Mouse (Mus musculus) thymus, adult 2 months (tissue): Measurements from ENCODE around the gene Rapgef3. TPM values are rescaled to one million over a fixed set of nuclear protein-coding genes. Genes with fewer than 3 reads are reported as not detected.

Experiments used
- DNase-seq: peaks from one replicate; pipeline ENCODE4 v3.0.0; 2021
- H3K27ac ChIP-seq: fragments of 200-500 bp; 2 replicates; pipeline ENCODE4 v1.5.1; 2012; ENCODE audit warnings: low read length, control low read depth; ENCODE audit not compliant: control insufficient read depth, insufficient read depth
- H3K27me3 ChIP-seq: fragments of 200-500 bp; 2 replicates; pipeline ENCODE4 v1.6.1; 2012; ENCODE audit warnings: mild to moderate bottlenecking, low read length, moderate library complexity, mixed read lengths; ENCODE audit not compliant: control insufficient read depth, insufficient read depth
- H3K36me3 ChIP-seq: fragments of 200-500 bp; 2 replicates; pipeline ENCODE4 v1.6.1; 2012; ENCODE audit warnings: mild to moderate bottlenecking, low read length, moderate library complexity; ENCODE audit not compliant: control insufficient read depth, insufficient read depth
- H3K4me1 ChIP-seq: fragments of 200-500 bp; replicated peaks from 2 replicates; pipeline ENCODE4 v1.6.1; 2012; ENCODE audit warnings: low read length; ENCODE audit not compliant: control insufficient read depth, insufficient read depth
- H3K4me3 ChIP-seq: fragments of 200-500 bp; 2 replicates; pipeline ENCODE4 v1.5.1; 2012; ENCODE audit warnings: mild to moderate bottlenecking, low read length, control low read depth, moderate library complexity; ENCODE audit not compliant: control insufficient read depth, insufficient read depth
- CTCF ChIP-seq: fragments of 200-500 bp; IDR thresholded peaks from 2 replicates; pipeline ENCODE4 v1.5.1; 2012; ENCODE audit warnings: mild to moderate bottlenecking, control low read depth, low read length, moderate library complexity, borderline replicate concordance; ENCODE audit not compliant: control insufficient read depth, poor library complexity, insufficient read depth; ENCODE audit errors: extremely low read depth
- POLR2A ChIP-seq: fragments of 200-500 bp; IDR thresholded peaks from 2 replicates; pipeline ENCODE4 v1.6.1; 2012; ENCODE audit warnings: mild to moderate bottlenecking, low read length, control low read depth, moderate library complexity; ENCODE audit not compliant: control insufficient read depth, poor library complexity, insufficient read depth; ENCODE audit errors: extremely low read depth
- WGBS: fragments of 180-500 bp; shearing (Covaris S2); methylation state at CpG from one replicate; pipeline ENCODE4 v1.1.7; 2018; 5-methylcytosine and 5-hydroxymethylcytosine counted together
- polyA plus RNA-seq: library from polyadenylated mRNA; depleted of rRNA; stranded (reverse); fragments of >200 nt; gene quantifications from 2 replicates; pipeline ENCODE4 v1.2.3, GENCODE M21; 2012

The Rapgef3 gene
- polyA plus RNA-seq, 1 experiment = 276 TPM

GRCm38 (mm10) chr15:97766594-97767279 is 1.0 kb downstream of the Rapgef3 start:
- DNase-seq = no peak
- peak overlapping the region; percentile 4; the same call in 1 of the 2 replicates for H3K27ac ChIP-seq
- H3K27me3 ChIP-seq = no peaks in the 10 kb centered on the region
- peak overlapping the region; percentile 71 for H3K4me3 ChIP-seq
- peaks cover 69% of the 10 kb centered on the region for H3K4me1 ChIP-seq
- TF ChIP-seq CTCF (peak; percentile 14; the same call in 1 of the 2 replicates), POLR2A (no peak)
- WGBS = 25% methylated on average over 23 of the region's 23 CpGs
- no peaks in the 10 kb centered on the region for H3K36me3 ChIP-seq

- Histone ChIP-seq H3K27ac (peak overlapping the region; percentile 4; the same call in 1 of the 2 replicates), H3K27me3 (no peaks in the 10 kb centered on the region), H3K4me3 (peak overlapping the region; percentile 71), H3K36me3 (no peaks in the 10 kb centered on the region; the same call in 1 of the 2 replicates), H3K4me1 (peaks cover 71% of the 10 kb centered on the region)
- no peak for DNase-seq
- 51% methylated on average over 8 of the region's 8 CpGs for WGBS
- TF ChIP-seq POLR2A = no peak
These were observed 1.6 kb downstream of the Rapgef3 start for GRCm38 (mm10) chr15:97766194-97766593.

GRCm38 (mm10) chr15:97765090-97765794 is 2.5 kb downstream of the Rapgef3 start:
- H3K27ac ChIP-seq = peak overlapping the region; percentile 2; the same call in 1 of the 2 replicates

GRCm38 (mm10) chr15:97764532-97764931 is 3.2 kb downstream of the Rapgef3 start:
- peak overlapping the region; percentile 17; the same call in 1 of the 2 replicates for H3K27ac ChIP-seq
- peaks cover 69% of the 10 kb centered on the region for H3K4me1 ChIP-seq
- peaks cover 3% of the 10 kb centered on the region; the same call in 1 of the 2 replicates for H3K36me3 ChIP-seq
- TF ChIP-seq CTCF (no peak), POLR2A (no peak)
- WGBS = 86% methylated on average over 2 of the region's 2 CpGs
- DNase-seq = no peak
- H3K27me3 ChIP-seq = no peaks in the 10 kb centered on the region
- H3K4me3 ChIP-seq = no peak overlapping the region

More at GRCm38 (mm10) chr15:97765090-97765794, 2.5 kb downstream of the Rapgef3 start:
- H3K4me3 ChIP-seq = no peak overlapping the region
- no peak for DNase-seq
- WGBS = 82% methylated on average over 13 of the region's 13 CpGs
- H3K4me1 ChIP-seq = peaks cover 71% of the 10 kb centered on the region
- no peak for TF ChIP-seq CTCF
- TF ChIP-seq POLR2A = no peak
- no peaks in the 10 kb centered on the region for H3K27me3 ChIP-seq
- peaks cover under 1% of the 10 kb centered on the region; the same call in 1 of the 2 replicates for H3K36me3 ChIP-seq

- no peak for DNase-seq
- H3K27me3 ChIP-seq = no peaks in the 10 kb centered on the region
- no peak for TF ChIP-seq POLR2A
- TF ChIP-seq CTCF = no peak
- peak overlapping the region; percentile 57 for H3K27ac ChIP-seq
- H3K4me1 ChIP-seq = peaks cover 62% of the 10 kb centered on the region
- H3K4me3 ChIP-seq = no peak overlapping the region
- WGBS = 40% methylated on average over 9 of the region's 9 CpGs
- H3K36me3 ChIP-seq = peaks cover 3% of the 10 kb centered on the region; the same call in 1 of the 2 replicates
These were observed 4.3 kb downstream of the Rapgef3 start for GRCm38 (mm10) chr15:97763256-97764049.

GRCm38 (mm10) chr15:97762733-97763132 is 5.0 kb downstream of the Rapgef3 start:
- no peak for DNase-seq
- WGBS = 93% methylated on average over 9 of the region's 9 CpGs
- H3K27me3 ChIP-seq = no peaks in the 10 kb centered on the region
- TF ChIP-seq CTCF (no peak), POLR2A (no peak)
- peaks cover 3% of the 10 kb centered on the region; the same call in 1 of the 2 replicates for H3K36me3 ChIP-seq
- H3K4me3 ChIP-seq = no peak overlapping the region
- H3K4me1 ChIP-seq = peaks cover 56% of the 10 kb centered on the region
- no peak overlapping the region for H3K27ac ChIP-seq
